Mouse (Mus musculus): ENCODE measurements at regions not wholly inside any gene's neighbourhood (a gene's known extent, or its start where the extent isn't known, plus 50 kb on each side); places are given as distances from the start of the nearest gene placed in this dataset.

DNA sequence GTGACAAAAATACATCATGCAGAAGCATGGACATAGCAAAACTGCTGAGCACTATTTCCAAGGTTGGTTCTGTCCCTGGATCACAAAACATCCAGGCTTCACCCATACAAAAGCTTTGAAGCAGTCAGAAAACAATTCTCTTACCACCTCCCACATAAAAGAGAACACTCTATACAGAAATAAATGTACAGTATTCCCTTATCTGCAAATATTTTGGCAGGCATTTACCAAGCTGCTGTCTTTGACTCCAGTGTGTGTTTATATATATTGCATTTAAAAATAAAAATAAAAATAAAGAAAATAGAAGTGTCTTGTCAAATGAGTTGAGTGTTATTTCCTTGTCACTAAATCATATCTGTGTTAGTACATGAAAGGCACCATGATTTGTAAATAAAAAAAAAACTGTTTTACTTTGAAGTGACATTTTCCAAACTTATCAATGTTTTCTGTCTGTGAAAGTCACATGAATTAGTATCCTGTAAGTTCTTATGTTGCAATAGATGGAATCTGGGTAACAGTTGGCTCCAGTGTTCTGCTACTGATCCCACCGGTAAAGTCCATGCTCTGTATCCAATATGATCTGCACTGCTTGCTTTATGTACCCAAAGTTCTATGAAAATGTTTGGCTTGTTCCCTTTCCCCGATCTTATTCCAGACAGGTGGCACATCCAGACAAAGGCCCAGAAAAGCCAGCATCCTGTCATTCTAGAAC lies 59.9 kb upstream of the Cd93 start:
- DNase-seq = no peak

DNA sequence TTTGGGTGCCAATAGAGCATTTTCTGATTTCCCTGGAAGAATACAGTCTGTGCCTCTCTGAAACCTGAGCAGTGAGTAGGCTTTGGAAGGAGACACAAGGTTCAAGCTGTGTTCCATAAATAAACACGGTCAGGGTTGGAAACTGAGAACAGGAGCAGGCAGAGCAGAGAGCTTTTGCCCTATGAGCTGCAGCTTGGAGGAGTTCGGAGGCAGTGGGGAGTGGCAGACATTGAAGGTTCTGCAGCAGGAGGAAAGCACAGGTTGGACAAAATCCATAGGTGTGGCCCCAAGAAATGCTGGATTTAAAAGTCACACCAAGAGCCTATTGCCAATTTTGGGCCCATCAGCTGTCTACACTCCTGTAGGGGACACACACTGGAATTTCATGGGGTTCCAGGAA lies 59.0 kb upstream of the Cd93 start:
- DNase-seq = no peak

DNA sequence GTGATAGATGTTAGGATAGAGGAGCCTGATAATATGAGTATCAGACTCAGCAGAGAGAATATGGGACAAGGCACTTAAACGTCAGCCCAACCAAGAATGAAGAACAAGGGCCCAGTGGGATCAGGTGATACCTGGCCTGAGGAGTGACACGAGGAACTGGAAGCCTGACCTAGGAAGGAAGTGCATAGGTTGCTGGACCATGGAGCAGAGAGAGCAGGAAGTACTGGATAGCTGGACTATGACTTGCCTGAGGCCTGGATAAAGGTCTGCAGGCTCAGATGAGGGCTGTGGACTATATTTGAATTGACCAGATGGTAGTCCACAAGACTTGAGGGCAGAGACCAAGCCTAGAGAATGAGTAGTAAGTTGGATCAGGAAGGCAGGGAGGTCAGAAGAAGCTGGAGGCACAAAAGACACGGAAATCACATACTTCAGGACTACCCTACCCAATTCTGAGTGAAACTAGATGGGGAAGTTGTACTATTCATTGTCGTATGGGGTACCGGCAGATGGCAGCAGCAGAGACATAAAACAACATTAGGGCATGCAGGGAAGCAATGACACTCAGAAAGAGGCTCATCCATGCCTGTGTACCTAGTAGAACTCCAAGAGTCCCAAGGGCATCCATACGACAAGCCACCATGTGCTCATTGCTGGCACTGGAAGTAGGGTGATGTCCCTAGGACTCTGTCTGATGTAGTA lies 57.0 kb upstream of the Cd93 start:
- no peak for DNase-seq

DNA sequence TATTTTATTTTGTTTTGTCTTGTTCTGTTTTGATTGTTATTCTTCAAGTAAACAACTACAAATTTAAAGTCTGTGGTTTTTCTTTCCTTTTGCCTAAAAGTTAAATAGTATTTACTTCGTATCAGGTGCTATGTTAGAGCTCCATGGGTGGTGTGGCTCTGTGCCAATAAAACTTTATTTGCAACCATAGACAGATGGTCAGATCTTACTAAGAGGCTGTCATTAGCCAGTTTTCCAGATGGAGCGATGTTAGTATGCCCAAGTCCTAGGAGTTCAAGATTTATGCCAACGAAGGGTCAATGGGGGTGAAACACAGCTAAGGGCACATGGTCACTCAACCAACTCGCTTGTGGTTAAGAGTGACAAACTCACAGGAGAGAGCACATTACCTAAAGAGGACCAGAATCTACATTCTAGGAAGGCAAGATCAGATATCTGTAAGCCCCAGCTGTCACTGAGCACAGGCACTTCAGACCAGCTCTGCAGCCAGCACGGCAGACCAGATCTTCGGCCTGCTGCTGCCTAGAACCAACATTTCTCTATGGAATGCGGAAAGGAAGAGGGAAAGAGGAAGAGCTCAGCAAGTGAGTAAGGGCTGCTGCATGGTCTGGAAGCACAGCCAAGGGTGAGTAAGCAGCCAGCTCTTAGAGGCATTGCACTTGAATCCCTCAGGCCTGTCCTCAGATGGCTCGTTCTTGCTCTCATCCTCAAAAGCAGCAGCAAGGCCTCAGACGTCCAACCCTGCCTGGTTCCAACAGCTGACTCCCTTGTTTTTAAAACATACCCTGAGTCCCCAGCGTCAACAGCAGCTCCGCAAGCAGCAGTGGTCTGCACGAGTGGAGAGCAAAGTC lies 54.3 kb upstream of the Cd93 start:
- DNase-seq = no peak

DNA sequence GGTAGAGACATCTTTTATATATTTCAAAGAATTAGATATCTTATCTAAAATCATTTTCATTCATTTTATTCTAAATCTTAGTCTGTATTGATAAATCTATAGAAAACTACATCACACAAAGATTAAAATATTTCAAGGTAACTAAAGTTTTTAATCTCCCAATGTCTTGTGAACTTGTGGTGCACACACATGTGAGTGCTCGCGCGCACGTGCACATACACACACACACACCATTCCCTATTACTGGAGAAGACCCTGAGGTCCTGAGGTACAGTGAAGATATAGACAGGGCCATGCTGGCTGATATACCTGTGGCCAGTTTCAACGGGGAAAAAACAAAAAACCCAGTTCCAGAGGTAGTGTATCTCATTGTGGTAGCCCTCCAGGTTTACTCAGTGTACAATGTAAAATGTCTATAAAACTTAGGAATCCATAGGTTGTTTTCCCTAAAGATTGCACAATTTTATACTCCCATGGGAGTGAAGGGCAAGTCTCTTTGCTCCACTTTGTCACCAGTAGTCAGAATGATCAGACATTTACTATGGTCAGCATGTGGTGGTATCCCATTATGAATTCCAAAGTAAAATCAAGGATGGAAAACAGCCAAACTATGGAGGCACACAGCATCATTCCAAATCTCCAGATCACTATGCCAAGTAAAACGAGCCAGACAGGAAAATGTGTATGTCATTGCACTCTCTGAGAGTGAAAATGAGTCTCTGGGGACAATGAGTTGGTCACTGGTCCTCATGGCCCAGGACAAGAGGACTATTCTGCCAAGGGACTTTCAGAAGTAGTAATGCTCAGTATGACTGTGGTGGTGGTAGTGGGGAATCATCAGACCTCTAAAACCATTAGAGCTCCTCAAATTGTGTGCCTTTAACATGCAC lies 53.0 kb upstream of the Cd93 start:
- no peak for DNase-seq

DNA sequence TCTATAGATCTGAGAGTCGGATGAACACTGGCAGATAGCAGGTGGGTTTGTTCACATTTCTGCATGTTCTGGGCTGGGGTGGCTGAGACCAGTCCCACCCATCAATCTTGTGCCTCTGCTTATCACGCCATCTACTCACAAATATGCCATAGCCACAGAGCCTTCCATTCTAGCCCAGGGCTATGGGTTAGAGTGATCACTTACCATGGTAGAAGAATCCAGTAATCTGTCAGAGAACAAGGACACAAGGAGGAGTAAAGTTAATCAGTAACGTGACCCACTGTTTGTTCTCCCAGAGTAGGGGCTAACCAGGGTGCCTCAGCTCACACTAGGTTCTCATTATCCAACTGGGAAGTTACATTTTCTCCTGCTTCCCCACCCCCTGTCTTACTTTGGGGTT lies 52.1 kb upstream of the Cd93 start:
- DNase-seq = no peak

DNA sequence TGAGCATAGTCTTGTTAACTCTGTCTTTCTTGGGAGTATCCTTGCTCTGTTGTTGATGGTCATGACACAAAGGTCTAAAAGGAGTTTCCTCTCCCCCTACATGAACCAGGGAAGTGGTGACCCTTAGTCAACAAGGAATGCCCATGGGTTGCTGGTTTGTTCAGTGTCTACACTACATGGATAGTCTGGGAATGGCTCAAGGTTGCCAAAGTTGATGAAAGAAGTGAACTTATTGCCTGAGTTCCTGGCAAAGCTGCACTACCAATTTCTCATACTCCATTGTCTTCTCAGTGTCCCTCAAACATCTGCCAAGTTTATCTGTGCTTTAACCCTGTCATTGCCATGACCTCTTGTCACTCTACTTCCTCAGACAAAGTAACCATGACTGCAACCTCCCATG lies 49.9 kb upstream of the Cd93 start:
- no peak for DNase-seq

Data from layer of hippocampus, postnatal 36 days (tissue).